Mouse (Mus musculus) right cerebral cortex, postnatal 25 days (tissue): ENCODE results near the gene 4930447C04Rik.

Experiments
- DNase-seq: peaks from one replicate; pipeline ENCODE4 v3.0.0; 2022

4930447C04Rik gene

DNA sequence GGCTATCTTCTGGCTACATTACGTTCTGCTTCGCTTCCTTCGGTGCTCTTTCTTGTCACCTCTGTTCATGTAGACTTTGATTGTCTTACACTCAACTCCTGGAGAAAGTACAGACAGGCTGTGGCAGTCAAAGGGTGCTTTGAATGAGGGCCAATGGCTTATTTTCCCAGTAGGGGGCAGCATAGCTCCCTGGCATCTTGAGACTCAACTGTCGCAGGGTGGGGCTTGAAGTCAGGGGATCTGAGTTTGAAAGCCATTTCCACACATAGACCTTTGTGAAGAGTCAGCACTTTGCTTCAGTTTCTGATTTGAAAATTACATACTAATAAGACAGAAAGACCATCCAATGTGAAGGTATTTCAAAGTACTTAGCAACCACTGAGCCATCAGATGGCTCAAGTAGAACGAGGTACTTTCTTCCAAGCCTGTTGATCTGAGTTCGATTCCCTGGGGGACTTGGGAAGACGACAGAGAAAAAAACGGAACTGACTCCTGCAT, 105.0 kb downstream of the 4930447C04Rik start:
- DNase-seq, result no peak

DNA sequence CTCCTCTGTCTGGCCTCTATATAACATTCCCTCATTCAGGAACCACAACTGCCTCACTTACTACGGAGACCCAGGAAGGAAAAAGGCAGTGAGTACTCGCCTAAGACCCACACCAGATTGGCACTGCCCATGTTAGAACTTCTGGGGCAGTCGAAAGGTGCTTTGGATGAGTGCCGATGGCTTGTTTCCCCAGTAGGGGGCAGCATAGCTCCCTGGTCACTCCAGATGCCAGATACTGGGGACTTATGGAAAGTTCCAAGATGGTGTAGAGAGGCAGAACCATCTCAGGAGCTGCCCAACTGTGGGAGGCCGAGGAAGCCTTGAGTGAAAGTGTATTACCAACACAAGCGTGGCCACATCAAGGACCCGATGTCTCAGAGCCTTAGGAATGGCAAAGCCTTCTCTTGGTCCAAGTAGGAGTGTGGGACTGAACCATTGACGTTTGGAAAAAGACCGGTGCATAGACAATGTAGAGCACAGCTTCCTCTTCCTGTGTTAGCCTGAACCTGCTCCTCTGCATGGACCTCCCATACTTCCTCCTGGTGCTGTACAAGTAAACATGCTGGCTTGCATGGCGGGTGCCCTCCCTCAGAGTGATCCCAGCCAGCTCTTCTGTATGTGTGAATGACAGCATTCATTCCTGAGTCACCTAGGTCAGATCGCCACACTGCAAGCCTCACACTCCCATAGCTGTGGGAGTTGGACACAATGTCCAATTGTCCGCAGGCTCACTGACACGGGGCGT, 105.6 kb downstream of the 4930447C04Rik start:
- no peak for DNase-seq

DNA sequence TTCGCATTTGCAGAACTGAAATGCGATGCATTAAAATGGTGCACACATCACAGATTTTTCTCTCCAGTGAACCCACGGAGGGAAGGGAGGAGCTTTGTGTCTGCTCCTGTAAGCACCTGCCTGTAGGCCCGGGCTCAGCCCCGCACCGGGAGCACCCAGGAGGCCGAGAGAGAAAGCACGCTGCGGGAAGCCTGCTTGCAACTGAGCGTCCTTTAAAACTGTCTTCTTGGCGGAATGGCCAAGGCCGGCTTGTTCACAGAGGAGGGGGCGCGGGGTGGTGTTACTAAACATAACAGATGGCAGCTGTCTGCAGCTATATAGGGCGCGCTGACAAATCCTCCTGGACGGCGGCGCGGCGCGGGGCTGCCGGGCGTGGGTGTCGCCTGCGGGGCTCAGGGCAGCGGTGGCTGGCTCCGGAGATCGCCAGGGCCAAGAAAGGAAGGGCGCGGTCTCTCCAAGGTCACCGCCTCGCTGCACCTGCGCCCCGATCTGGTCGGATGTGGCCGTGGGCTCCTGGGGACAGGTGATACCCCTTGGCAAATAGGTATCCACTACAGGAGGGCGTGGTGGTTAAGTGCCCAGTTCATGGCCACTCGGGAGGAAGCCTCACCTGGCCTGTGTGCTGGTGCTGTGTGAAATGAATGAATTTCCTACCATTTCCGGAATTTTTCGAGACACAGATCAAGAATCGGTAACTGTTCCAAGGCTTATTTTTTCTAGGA, 108.7 kb downstream of the 4930447C04Rik start:
- DNase-seq, result peak; percentile 78
